Mouse (Mus musculus) inflammation-experienced regulatory T-cells, adult 6 months (primary cell): Measurements from ENCODE around the gene Prrx1. TPM values are rescaled to one million over a fixed set of nuclear protein-coding genes. Genes with fewer than 3 reads are reported as not detected.

Experiments
- ATAC-seq: one replicate; pipeline ENCODE4 v1.8.0; 2017
- polyA plus RNA-seq, 3 experiments: library from polyadenylated mRNA; unstranded; fragments of 100-300 nt; shearing (Covaris generic); gene quantifications; one replicate each; pipeline ENCODE4 v1.2.1; 2017

The Prrx1 gene
- polyA plus RNA-seq, 3 experiments from 2014 or later: not detected

DNA sequence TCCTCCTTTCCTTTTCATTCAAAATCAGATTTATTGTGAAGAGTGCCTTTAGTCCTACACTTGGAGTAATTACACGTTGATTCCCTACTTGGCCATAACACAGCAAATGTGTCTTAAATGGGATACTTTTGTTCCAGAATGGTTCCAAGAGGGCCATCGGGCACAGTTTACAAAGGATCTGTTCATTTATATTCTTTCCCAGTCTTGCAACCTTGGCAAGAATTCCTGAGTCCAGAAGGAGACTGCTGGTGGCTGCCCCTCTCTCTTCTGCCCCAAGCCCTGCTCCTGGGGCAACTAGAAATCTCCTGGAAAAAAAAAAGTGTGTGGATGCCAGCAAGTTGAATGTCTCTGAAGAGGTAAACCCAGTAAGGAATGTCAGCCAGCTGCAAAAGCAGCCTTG lies 56.2 kb downstream of the Prrx1 start:
- ATAC-seq: no peak

- ATAC-seq: no peak
Measured at GRCm38 (mm10) chr1:163255884-163256283, 57.6 kb downstream of the Prrx1 start.

DNA sequence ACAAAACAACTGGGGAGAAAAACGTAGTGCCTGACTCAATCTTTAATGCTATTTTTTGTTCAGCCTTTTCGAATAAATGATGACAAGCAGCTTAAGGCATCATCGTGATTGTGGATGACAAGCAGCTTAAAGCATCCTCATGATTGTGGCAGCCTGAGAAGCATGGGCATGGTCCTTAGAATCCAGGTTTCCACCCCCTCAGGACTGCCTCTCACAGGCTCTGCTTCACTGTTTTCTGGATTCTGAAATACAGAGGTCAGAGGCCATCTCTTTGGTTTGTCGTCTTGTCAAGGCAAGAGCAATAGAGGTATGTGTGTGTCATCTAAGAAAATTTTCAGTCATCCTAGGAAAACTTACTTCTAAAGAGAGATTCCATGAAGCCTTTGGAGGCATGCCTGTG lies 60.7 kb downstream of the Prrx1 start:
- ATAC-seq: no peak

DNA sequence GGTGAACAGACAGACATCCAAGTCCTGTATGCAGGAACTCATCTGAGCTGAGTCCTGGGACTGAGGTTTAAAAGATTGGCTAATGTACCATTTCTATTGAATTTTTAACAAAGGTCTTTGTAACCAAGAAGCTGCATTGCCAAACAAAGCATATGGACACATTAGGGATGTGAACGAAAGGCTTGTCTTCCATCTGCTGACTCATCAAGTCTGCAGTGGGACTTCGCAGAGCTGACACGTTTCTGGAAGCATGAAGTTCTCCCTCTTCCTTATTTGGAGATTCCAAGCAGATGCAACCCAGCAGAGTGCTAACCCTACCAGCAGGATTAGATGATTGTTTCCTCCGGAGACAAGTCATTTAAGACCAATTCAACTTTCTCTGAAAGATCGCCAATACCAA lies 61.2 kb downstream of the Prrx1 start:
- ATAC-seq: no peak

GRCm38 (mm10) chr1:163251766-163252165 lies 61.7 kb downstream of the Prrx1 start:
- ATAC-seq: no peak

DNA sequence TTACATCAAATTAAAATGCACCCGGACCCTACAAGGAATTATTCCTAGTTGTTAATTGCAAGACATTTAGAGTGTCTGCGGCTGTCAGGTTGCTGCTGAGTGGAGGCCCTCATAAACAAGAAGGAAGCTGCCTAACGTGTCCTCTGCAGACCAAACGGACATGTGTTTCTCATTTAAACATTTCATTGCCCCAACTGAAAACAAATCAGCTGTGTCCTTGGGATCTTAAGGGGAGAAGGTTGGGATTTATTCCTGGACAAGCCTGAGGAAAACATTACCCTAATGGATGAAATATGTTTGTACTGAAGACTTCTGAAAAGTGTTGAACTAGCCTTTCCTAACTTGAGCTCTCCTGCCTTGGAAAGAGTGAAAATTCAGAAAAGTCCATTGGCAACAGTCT lies 74.6 kb downstream of the Prrx1 start:
- ATAC-seq: no peak

GRCm38 (mm10) chr1:163231230-163231629 lies 82.3 kb downstream of the Prrx1 start:
- ATAC-seq: no peak

- ATAC-seq: no peak
Measured at GRCm38 (mm10) chr1:163226271-163226670, 87.2 kb downstream of the Prrx1 start.

DNA sequence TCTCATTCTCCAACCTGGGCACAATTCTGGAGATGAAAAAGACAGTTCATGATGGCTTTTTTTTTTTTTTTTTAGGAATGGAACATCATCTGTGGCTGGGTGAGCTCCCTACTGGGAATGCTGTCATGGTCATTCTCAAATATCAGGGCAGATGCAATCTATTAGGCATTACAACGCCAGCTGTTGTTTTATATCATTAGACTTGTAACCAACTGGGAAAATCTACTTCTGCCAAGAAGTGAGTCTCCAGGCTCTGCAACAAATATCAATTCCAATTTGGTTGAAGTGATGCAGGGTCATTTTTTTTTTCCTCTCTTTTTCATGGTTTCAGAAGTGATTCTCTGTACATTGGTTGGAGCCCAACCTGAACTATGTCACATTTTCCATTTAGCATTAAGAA lies 91.7 kb downstream of the Prrx1 start:
- ATAC-seq: no peak

- no peak for ATAC-seq
Measured at GRCm38 (mm10) chr1:163208919-163209867, 104.3 kb downstream of the Prrx1 start.

DNA sequence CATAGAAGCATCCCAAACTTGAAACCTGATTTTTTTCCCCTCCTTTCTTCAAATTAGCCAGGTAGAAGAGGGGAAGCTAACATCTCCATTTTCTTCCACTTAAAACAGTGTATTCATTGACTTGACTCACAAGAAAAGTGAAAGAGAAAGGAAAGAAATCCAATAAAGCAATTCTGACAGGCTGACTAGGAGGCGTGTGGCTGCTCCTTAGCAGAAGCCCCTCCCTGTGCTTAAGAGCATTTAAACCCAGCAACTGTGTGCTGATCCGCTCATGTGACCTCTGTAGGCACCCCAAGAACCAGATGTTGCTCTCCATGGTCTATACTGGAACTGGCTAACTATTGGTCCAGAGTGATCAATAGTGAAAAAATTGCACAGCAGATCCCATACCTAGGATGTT lies 114.7 kb downstream of the Prrx1 start:
- ATAC-seq: no peak

GRCm38 (mm10) chr1:163198059-163198458 lies 115.5 kb downstream of the Prrx1 start:
- no peak for ATAC-seq

Other genes with a start within 250 kb of the Prrx1 start
- gene Mroh9, start 228.0 kb downstream of the Prrx1 start, polyA plus RNA-seq: not detected
- gene Gorab, start 90.0 kb upstream of the Prrx1 start, polyA plus RNA-seq: 10 to 100 TPM; 11.6 to 13.2 (median 12.4) TPM